Mouse (Mus musculus) kidney, embryonic 16.5 days (tissue): ENCODE data around the gene Tmem119. TPM values are rescaled to one million over a fixed set of nuclear protein-coding genes. Genes with fewer than 3 reads are reported as not detected.

ENCODE experiments used
- ATAC-seq: fragments of 200-750 bp; cut with Nextera tagmentation; 2 replicates; pipeline ENCODE4 v1.8.0; 2017; ENCODE audit warnings: moderate TSS enrichment; ENCODE audit not compliant: low FRiP score, low TSS enrichment
- H3K27ac ChIP-seq: fragments of 300-500 bp; sonication (generic); 2 replicates; pipeline ENCODE4 v1.5.1; 2014; ENCODE audit warnings: low read length
- H3K27me3 ChIP-seq: fragments of 300-500 bp; sonication (generic); 2 replicates; pipeline ENCODE4 v1.6.1; 2014; ENCODE audit warnings: low read length, control low read depth, mixed read lengths; ENCODE audit not compliant: insufficient read depth
- H3K36me3 ChIP-seq: fragments of 300-500 bp; sonication (generic); 2 replicates; pipeline ENCODE4 v1.6.1; 2014; ENCODE audit warnings: low read length, control low read depth, mixed read lengths; ENCODE audit not compliant: insufficient read depth
- H3K4me1 ChIP-seq: fragments of 300-500 bp; sonication (generic); 2 replicates; pipeline ENCODE4 v1.6.1; 2014; ENCODE audit warnings: low read length, control low read depth, mixed read lengths; ENCODE audit not compliant: insufficient read depth
- H3K4me2 ChIP-seq: fragments of 300-500 bp; sonication (generic); replicated peaks from 2 replicates; pipeline ENCODE4 v1.6.1; 2014; ENCODE audit warnings: low read depth, low read length
- H3K4me3 ChIP-seq: fragments of 300-500 bp; sonication (generic); 2 replicates; pipeline ENCODE4 v1.5.1; 2014; ENCODE audit warnings: mild to moderate bottlenecking, low read length
- H3K9ac ChIP-seq: fragments of 300-500 bp; sonication (generic); replicated peaks from 2 replicates; pipeline ENCODE4 v1.6.1; 2014; ENCODE audit warnings: low read length
- H3K9me3 ChIP-seq: fragments of 300-500 bp; sonication (generic); 2 replicates; pipeline ENCODE4 v1.6.1; 2016; ENCODE audit warnings: low read length, control low read depth
- WGBS: fragments of 180-500 bp; shearing (Covaris S2); extraction: QIAGEN DNeasy Blood & Tissue Kit; methylation state at CpG from one replicate; pipeline ENCODE4 v1.1.7; 2014; 5-methylcytosine and 5-hydroxymethylcytosine counted together
- polyA plus RNA-seq: library from polyadenylated mRNA; unstranded; fragments of >200 nt; fragmentation: Nextera tagmentation; extraction: Ambion mirVana; gene quantifications from 2 replicates; pipeline ENCODE4 v1.2.1, GENCODE M21; 2015

Gene Tmem119
- polyA plus RNA-seq, 1 experiment from 2014 or later: 51.7 TPM

DNA sequence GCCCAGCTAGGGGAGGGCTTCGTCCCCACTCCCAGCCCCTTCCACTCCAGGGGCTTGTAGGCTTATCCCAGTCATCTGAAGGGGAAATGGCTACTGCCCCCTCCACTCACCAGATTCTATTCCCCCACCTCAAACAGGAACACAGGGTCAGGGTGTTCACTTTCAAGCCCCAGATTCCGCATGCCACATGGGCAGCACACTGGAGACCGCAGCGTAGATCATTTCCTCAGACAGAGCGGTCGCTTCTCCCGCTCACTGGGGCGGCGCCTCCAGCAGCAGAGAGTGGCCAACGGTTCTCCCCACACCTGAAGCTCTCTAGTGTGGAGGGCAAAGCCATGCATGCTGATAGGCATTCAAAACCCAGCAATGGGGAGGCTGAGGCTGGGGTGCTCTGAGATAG, 36.6 kb upstream of the Tmem119 start:
- ATAC-seq: no peak
- WGBS: 59% methylated on average over 10 of the region's 10 CpGs
- no peaks in the 10 kb centered on the region for H3K27me3 ChIP-seq
- H3K4me1 ChIP-seq: peaks cover 2% of the 10 kb centered on the region; the same call in 1 of the 2 replicates
- H3K4me2 ChIP-seq: no peak overlapping the region
- H3K27ac ChIP-seq: no peak overlapping the region
- H3K9me3 ChIP-seq: no peaks in the 10 kb centered on the region
- no peak overlapping the region for H3K4me3 ChIP-seq
- H3K9ac ChIP-seq: no peak overlapping the region
- no peaks in the 10 kb centered on the region; the same call in 1 of the 2 replicates for H3K36me3 ChIP-seq

DNA sequence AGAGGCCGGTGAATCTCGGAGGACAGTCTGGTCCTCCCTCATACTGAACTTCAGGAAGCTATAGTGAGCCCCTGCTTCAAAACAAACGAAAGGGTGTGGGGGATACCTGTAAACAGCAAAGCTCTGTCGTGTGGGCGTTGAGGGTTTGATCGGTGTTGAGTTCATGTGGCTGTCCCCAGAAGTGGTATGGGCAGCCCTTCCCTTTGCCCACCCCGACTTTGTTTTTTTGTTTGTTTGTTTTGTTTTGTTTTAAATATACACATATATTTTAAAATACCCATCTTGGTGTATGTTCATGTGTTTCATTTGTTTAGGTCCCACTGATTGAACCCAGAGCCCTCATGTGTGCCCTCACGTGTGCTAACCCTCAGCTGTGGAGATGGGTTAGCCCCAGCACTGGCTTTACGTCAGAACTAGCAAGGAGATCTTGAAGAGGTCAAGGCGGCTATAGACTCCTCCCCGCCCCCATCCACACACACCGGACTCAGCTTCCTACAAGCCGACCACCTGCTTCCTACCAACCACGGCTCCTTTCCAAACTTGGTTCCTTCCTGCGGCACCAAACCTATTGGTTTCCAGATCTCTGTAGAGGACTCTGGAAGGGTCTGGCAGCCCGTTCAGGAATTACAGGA, 33.1 kb upstream of the Tmem119 start:
- WGBS: 56% methylated on average over 16 of the region's 16 CpGs
- H3K4me2 ChIP-seq: no peak overlapping the region
- no peaks in the 10 kb centered on the region for H3K9me3 ChIP-seq
- no peaks in the 10 kb centered on the region for H3K36me3 ChIP-seq
- H3K4me3 ChIP-seq: no peak overlapping the region
- no peak overlapping the region for H3K27ac ChIP-seq
- H3K4me1 ChIP-seq: peaks cover 3% of the 10 kb centered on the region; the same call in 1 of the 2 replicates
- no peak overlapping the region for H3K9ac ChIP-seq
- H3K27me3 ChIP-seq: no peaks in the 10 kb centered on the region
- ATAC-seq: no peak

- WGBS: 29% methylated on average over 8 of the region's 8 CpGs
- no peak within 1 kb of the TSS for H3K9ac ChIP-seq
Observed at GRCm38 (mm10) chr5:113832490-113832901, 32.2 kb upstream of the Tmem119 start, which contains the start of gene Selplg. Selplg (minus strand) TSS chr5:113832644.

GRCm38 (mm10) chr5:113831741-113832140, 31.4 kb upstream of the Tmem119 start:
- Histone ChIP-seq H3K27me3 (no peaks in the 10 kb centered on the region), H3K27ac (no peak overlapping the region), H3K4me1 (peaks cover 7% of the 10 kb centered on the region; the same call in 1 of the 2 replicates), H3K36me3 (no peaks in the 10 kb centered on the region), H3K4me2 (no peak overlapping the region), H3K9me3 (no peaks in the 10 kb centered on the region), H3K9ac (no peak overlapping the region), H3K4me3 (no peak overlapping the region)
- no peak for ATAC-seq
- 56% methylated on average over 3 of the region's 3 CpGs for WGBS

More at GRCm38 (mm10) chr5:113832490-113832901, 32.2 kb upstream of the Tmem119 start, which contains the start of gene Selplg:
- no peaks in the 10 kb centered on the region for H3K9me3 ChIP-seq
- H3K4me2 ChIP-seq: peak within 1 kb of the TSS; percentile 17; the same call in 1 of the 2 replicates
- peak; percentile 27; the same call in 1 of the 2 replicates for ATAC-seq
- no peaks in the 10 kb centered on the region for H3K36me3 ChIP-seq
- no peak within 1 kb of the TSS for H3K4me3 ChIP-seq
- no peaks in the 10 kb centered on the region for H3K27me3 ChIP-seq
- peaks cover 7% of the 10 kb centered on the region; the same call in 1 of the 2 replicates for H3K4me1 ChIP-seq
- H3K27ac ChIP-seq: no peak within 1 kb of the TSS

GRCm38 (mm10) chr5:113830796-113831195, 30.5 kb upstream of the Tmem119 start:
- no peaks in the 10 kb centered on the region for H3K36me3 ChIP-seq
- WGBS: 83% methylated on average over 5 of the region's 5 CpGs
- no peak for ATAC-seq

DNA sequence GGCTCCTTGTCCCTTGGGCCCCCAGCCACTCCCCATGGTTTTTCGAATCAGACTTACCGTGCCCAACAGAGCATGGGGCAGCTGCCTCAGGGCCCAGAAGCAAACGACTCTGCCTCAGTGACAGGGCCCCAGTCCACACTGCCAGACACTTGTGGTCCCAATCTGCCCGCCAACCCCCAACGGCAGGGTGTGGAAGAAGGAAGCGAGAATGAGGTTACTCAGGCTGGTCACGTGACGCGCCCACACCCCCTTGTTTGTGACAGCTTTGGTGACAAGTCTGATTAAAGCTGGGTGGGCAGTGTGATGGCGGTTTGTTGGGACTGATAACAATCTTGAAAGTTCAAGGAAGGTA, 30.0 kb upstream of the Tmem119 start:
- H3K4me3 ChIP-seq: no peak overlapping the region
- H3K4me2 ChIP-seq: no peak overlapping the region
- no peak overlapping the region for H3K9ac ChIP-seq
- 55% methylated on average over 10 of the region's 10 CpGs for WGBS
- ATAC-seq: no peak
- no peaks in the 10 kb centered on the region for H3K9me3 ChIP-seq
- H3K27me3 ChIP-seq: no peaks in the 10 kb centered on the region
- H3K36me3 ChIP-seq: no peaks in the 10 kb centered on the region
- peaks cover 7% of the 10 kb centered on the region; the same call in 1 of the 2 replicates for H3K4me1 ChIP-seq
- no peak overlapping the region for H3K27ac ChIP-seq

More at GRCm38 (mm10) chr5:113830796-113831195, 30.5 kb upstream of the Tmem119 start:
- Histone ChIP-seq H3K27me3 (no peaks in the 10 kb centered on the region), H3K4me1 (peaks cover 7% of the 10 kb centered on the region; the same call in 1 of the 2 replicates), H3K9ac (no peak overlapping the region), H3K4me3 (no peak overlapping the region), H3K27ac (no peak overlapping the region), H3K4me2 (no peak overlapping the region), H3K9me3 (no peaks in the 10 kb centered on the region)

DNA sequence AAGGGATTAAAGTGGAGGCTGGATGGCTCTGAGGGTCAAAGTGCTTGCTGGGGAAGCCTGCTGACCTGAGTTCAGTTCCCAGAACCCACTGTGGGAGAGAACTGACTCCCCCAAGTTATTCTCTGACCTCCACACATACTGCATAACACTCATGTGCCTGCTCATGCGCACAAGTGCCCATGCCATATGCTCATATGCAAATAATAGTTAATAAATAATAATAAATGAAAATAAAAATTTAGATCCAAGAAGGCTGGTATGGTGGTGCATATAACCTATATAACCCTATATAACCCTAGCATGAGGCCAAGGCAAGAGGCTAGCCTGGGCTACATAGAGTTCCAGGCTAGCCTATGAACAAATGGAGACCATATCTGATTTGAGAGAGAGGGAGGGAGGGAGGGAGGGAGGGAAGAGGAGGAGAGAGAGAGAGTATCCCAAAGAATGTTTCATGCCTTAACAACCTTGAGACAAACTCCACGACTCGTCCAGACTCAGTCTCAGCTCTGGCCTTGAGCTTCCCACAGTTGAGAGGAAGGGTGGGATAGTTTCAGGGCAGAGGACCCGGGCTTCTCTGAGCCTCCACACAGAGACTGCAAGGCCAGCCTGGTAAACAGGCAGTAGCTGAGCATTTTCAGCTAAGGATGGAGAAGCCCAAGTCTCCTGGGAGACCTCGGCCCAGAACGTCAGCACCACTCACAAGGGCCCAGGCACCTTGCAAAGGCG, 29.4 kb upstream of the Tmem119 start:
- Histone ChIP-seq H3K36me3 (no peaks in the 10 kb centered on the region), H3K4me3 (no peak overlapping the region), H3K4me2 (no peak overlapping the region), H3K27ac (no peak overlapping the region), H3K27me3 (no peaks in the 10 kb centered on the region), H3K9ac (no peak overlapping the region), H3K4me1 (peaks cover 7% of the 10 kb centered on the region; the same call in 1 of the 2 replicates), H3K9me3 (no peaks in the 10 kb centered on the region)
- 69% methylated on average over 7 of the region's 7 CpGs for WGBS
- no peak for ATAC-seq

- H3K9me3 ChIP-seq: no peaks in the 10 kb centered on the region
- H3K36me3 ChIP-seq: no peaks in the 10 kb centered on the region
- H3K27me3 ChIP-seq: no peaks in the 10 kb centered on the region
- no peak overlapping the region for H3K4me2 ChIP-seq
- peak; percentile 62 for ATAC-seq
- H3K4me3 ChIP-seq: no peak overlapping the region
- H3K4me1 ChIP-seq: peaks cover 7% of the 10 kb centered on the region; the same call in 1 of the 2 replicates
- WGBS: 47% methylated on average over 7 of the region's 7 CpGs
- 0 out of 2 replicates have a peak overlapping the region, but pooled peaks have one; percentile 15 for H3K9ac ChIP-seq
- H3K27ac ChIP-seq: no peak overlapping the region
Observed at GRCm38 (mm10) chr5:113828481-113828880, 28.2 kb upstream of the Tmem119 start.

- Histone ChIP-seq H3K27me3 (no peaks in the 10 kb centered on the region), H3K4me3 (no peak overlapping the region), H3K9me3 (no peaks in the 10 kb centered on the region), H3K36me3 (no peaks in the 10 kb centered on the region), H3K9ac (0 out of 2 replicates have a peak overlapping the region, but pooled peaks have one; percentile 15), H3K4me2 (no peak overlapping the region), H3K27ac (no peak overlapping the region), H3K4me1 (peaks cover 7% of the 10 kb centered on the region; the same call in 1 of the 2 replicates)
- no peak; the same call in 1 of the 2 replicates for ATAC-seq
- WGBS: 61% methylated on average over 4 of the region's 4 CpGs
Observed at GRCm38 (mm10) chr5:113827991-113828411, 27.7 kb upstream of the Tmem119 start.
